Mouse (Mus musculus): ENCODE data around the gene Grip1. TPM values are rescaled to one million over a fixed set of nuclear protein-coding genes. Genes with fewer than 3 reads are reported as not detected.

Grip1 gene
- total RNA-seq, 2 experiments from 2014 or later = 2.0 to 2.2 TPM

GRCm38 (mm10) chr10:119558432-119558831 is 104.8 kb downstream of the Grip1 start:
- no peak for DNase-seq (ENCODE audit: low spot score in 2 of 2)

- no peak for DNase-seq (ENCODE audit: low spot score in 2 of 2)
These were observed 111.2 kb downstream of the Grip1 start for GRCm38 (mm10) chr10:119564862-119565261.

- DNase-seq (ENCODE audit: low spot score in 2 of 2) = no peak
These were observed 119.5 kb downstream of the Grip1 start for GRCm38 (mm10) chr10:119573134-119573533.

- DNase-seq (ENCODE audit: low spot score in 2 of 2) = no peak
These were observed 122.2 kb downstream of the Grip1 start for GRCm38 (mm10) chr10:119575780-119576179.

GRCm38 (mm10) chr10:119580024-119580423 is 126.4 kb downstream of the Grip1 start:
- DNase-seq (ENCODE audit: low spot score in 2 of 2) = no peak

- DNase-seq (ENCODE audit: low spot score in 2 of 2) = no peak
These were observed 131.0 kb downstream of the Grip1 start for GRCm38 (mm10) chr10:119584666-119585065.

- DNase-seq (ENCODE audit: low spot score in 2 of 2) = no peak
These were observed 133.3 kb downstream of the Grip1 start for GRCm38 (mm10) chr10:119586976-119587375.

GRCm38 (mm10) chr10:119596822-119597221 is 143.2 kb downstream of the Grip1 start:
- DNase-seq (ENCODE audit: low spot score in 2 of 2) = no peak

- no peak for DNase-seq (ENCODE audit: low spot score in 2 of 2)
These were observed 153.9 kb downstream of the Grip1 start for GRCm38 (mm10) chr10:119607501-119607900.

GRCm38 (mm10) chr10:119608998-119609397 is 155.4 kb downstream of the Grip1 start:
- no peak for DNase-seq (ENCODE audit: low spot score in 2 of 2)

GRCm38 (mm10) chr10:119610279-119610895 is 156.8 kb downstream of the Grip1 start:
- DNase-seq (ENCODE audit: low spot score in 2 of 2) = peak in 1 of 2 experiments; percentile 31

- DNase-seq (ENCODE audit: low spot score in 2 of 2) = no peak
These were observed 158.4 kb downstream of the Grip1 start for GRCm38 (mm10) chr10:119612034-119612433.

GRCm38 (mm10) chr10:119614726-119615125 is 161.1 kb downstream of the Grip1 start:
- no peak for DNase-seq (ENCODE audit: low spot score in 2 of 2)

- peak; percentile 30 to 57 for DNase-seq (ENCODE audit: low spot score in 2 of 2)
These were observed 161.7 kb downstream of the Grip1 start for GRCm38 (mm10) chr10:119615240-119615885.

- DNase-seq (ENCODE audit: low spot score in 2 of 2) = no peak
These were observed 162.4 kb downstream of the Grip1 start for GRCm38 (mm10) chr10:119616078-119616477.

- DNase-seq (ENCODE audit: low spot score in 2 of 2) = no peak
These were observed 175.0 kb downstream of the Grip1 start for GRCm38 (mm10) chr10:119628656-119629055.

GRCm38 (mm10) chr10:119630401-119630800 is 176.8 kb downstream of the Grip1 start:
- no peak for DNase-seq (ENCODE audit: low spot score in 2 of 2)

GRCm38 (mm10) chr10:119631966-119632365 is 178.3 kb downstream of the Grip1 start:
- no peak for DNase-seq (ENCODE audit: low spot score in 2 of 2)

GRCm38 (mm10) chr10:119634544-119634943 is 180.9 kb downstream of the Grip1 start:
- DNase-seq (ENCODE audit: low spot score in 2 of 2) = no peak

GRCm38 (mm10) chr10:119640534-119640933 is 186.9 kb downstream of the Grip1 start:
- DNase-seq (ENCODE audit: low spot score in 2 of 2) = no peak

- DNase-seq (ENCODE audit: low spot score in 2 of 2) = no peak
These were observed 187.4 kb downstream of the Grip1 start for GRCm38 (mm10) chr10:119641011-119641410.

GRCm38 (mm10) chr10:119644289-119644688 is 190.7 kb downstream of the Grip1 start:
- no peak for DNase-seq (ENCODE audit: low spot score in 2 of 2)

Measured in gastrocnemius, postnatal 4 days (tissue).